Mouse (Mus musculus) megakaryocyte progenitor cell, adult 5-6 weeks (primary cell): ENCODE results near the gene Anapc10. TPM values are rescaled to one million over a fixed set of nuclear protein-coding genes. Genes with fewer than 3 reads are reported as not detected.
"Not testable (repeated sequence)": the region's sequence is repeated elsewhere in the genome, so short reads cannot be mapped to it uniquely, and the experiment has no call there.

Experiments used
- ATAC-seq: replicated peaks from 2 replicates; pipeline ENCODE4 v1.8.0; 2016; ENCODE audit warnings: mild to moderate bottlenecking, moderate TSS enrichment, inconsistent platforms; ENCODE audit not compliant: poor library complexity
- total RNA-seq, 2 experiments: library from RNA; stranded (forward) in 1 of 2; stranded (reverse) in 1 of 2; fragments of 157-497, 149-512 nt in 1 of 2; fragments of 200-1000 nt in 1 of 2; gene quantifications; 2 replicates each; pipeline versions ENCODE4 v1.2.3 to v1.2.4; 2015 to 2017

Anapc10 gene
- total RNA-seq (2015) (27.1 and 29.3 TPM in 2 replicates), total RNA-seq (2017) (8.7 and 11.8 TPM in 2 replicates)

GRCm38 (mm10) chr8:79711064-79711961 lies at the start of gene Anapc10, which contains the start of gene Abce1:
Anapc10 (plus strand) TSS chr8:79711820.
Abce1 (minus strand) TSS chr8:79711740.
- peak; percentile 95 for ATAC-seq

GRCm38 (mm10) chr8:79676461-79676860 lies 35.2 kb upstream of the Anapc10 start:
- ATAC-seq = no peak

GRCm38 (mm10) chr8:79679005-79679404 lies 32.6 kb upstream of the Anapc10 start:
- peak; percentile 76 for ATAC-seq

GRCm38 (mm10) chr8:79680083-79680482 lies 31.5 kb upstream of the Anapc10 start:
- ATAC-seq = peak; percentile 51

- ATAC-seq = peak; percentile 47
These were observed 31.1 kb upstream of the Anapc10 start for GRCm38 (mm10) chr8:79680555-79680954.

GRCm38 (mm10) chr8:79680965-79681364 lies 30.7 kb upstream of the Anapc10 start:
- no peak for ATAC-seq

- not testable (repeated sequence) for ATAC-seq
These were observed 25.7 kb upstream of the Anapc10 start for GRCm38 (mm10) chr8:79685927-79686326.

- no peak for ATAC-seq
These were observed 19.1 kb upstream of the Anapc10 start for GRCm38 (mm10) chr8:79692531-79692930.

- ATAC-seq = no peak
These were observed 4.9 kb upstream of the Anapc10 start for GRCm38 (mm10) chr8:79706687-79707086.

- no peak for ATAC-seq
These were observed 1.1 kb downstream of the Anapc10 start for GRCm38 (mm10) chr8:79712676-79713075.

GRCm38 (mm10) chr8:79721537-79721936 lies 9.9 kb downstream of the Anapc10 start:
- ATAC-seq = no peak

- no peak for ATAC-seq
These were observed 11.7 kb downstream of the Anapc10 start for GRCm38 (mm10) chr8:79723308-79723707.

- ATAC-seq = peak; percentile 37; the same call in 1 of the 2 replicates
These were observed 13.0 kb downstream of the Anapc10 start for GRCm38 (mm10) chr8:79724589-79724988.

- ATAC-seq = no peak
These were observed 16.3 kb downstream of the Anapc10 start for GRCm38 (mm10) chr8:79727900-79728299.

- ATAC-seq = peak; percentile 99
These were observed 22.7 kb downstream of the Anapc10 start for GRCm38 (mm10) chr8:79734304-79734703.

GRCm38 (mm10) chr8:79748171-79748570 lies 36.6 kb downstream of the Anapc10 start:
- no peak for ATAC-seq

GRCm38 (mm10) chr8:79748591-79748990 lies 37.0 kb downstream of the Anapc10 start:
- ATAC-seq = no peak

GRCm38 (mm10) chr8:79750305-79750704 lies 38.7 kb downstream of the Anapc10 start:
- no peak for ATAC-seq

GRCm38 (mm10) chr8:79794873-79795272 lies 83.3 kb downstream of the Anapc10 start:
- not testable (repeated sequence) for ATAC-seq

GRCm38 (mm10) chr8:79796690-79797089 lies 85.1 kb downstream of the Anapc10 start:
- no peak for ATAC-seq

- ATAC-seq = no peak
These were observed 92.9 kb downstream of the Anapc10 start for GRCm38 (mm10) chr8:79804499-79804898.

- ATAC-seq = no peak
These were observed 95.4 kb downstream of the Anapc10 start for GRCm38 (mm10) chr8:79806971-79807370.
